In the genomic region with DNA sequence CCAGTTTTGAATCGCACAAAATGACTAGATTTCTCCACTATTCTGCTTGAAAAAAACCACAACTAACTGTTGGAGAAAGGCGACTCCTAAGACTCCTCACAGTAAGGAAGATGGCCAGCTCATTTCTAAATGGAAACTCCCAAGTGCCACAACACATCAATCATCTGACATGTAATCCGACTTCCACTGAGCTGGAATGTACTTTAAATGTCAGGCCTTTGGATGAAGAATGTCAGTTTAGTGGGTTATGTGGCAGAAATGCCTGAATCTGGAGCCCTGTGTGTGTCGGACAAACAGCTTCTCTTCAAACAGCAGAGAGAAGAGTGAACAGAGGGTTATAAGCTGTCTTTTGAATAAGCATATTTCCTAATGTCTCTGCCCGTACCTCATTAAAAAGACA, we compare ENCODE assay signal across 11 mouse cellular contexts. TPM values are rescaled to one million over a fixed set of nuclear protein-coding genes. Genes with fewer than 3 reads are reported as not detected.
DNase-seq lines count a peak whose midpoint lies in the region; ATAC-seq and TF ChIP-seq lines count a peak whose summit lies in the region.
"Had no signal": no experiment of that assay in that cellular context is flagged by ENCODE, and none has a peak within 500 bp of the region (broad histone marks: within the 10 kb centered on the region; RNA-seq: fewer than 3 reads in every experiment).

No protein-coding gene starts in this region.

- DNase-seq in adrenal gland, postnatal 10 days: peak; percentile 45
- DNase-seq in adrenal gland, postnatal 25 days: no peak
- no peak for DNase-seq in hindbrain, embryonic 14.5 days (ENCODE audit: low spot score)
- no peak for DNase-seq in CH12.LX (ENCODE audit: extremely low read depth)
- peak; percentile 49 for DNase-seq in induced T-regulatory cell, adult 2 months (ENCODE audit: low read depth)
- no peak for DNase-seq in right cerebral cortex, postnatal 25 days
- DNase-seq in cerebellum, adult 11-12 months: no peak
- DNase-seq: heart, postnatal 4 days had no signal

- no peak for TF ChIP-seq CTCF in CH12.LX (conservative IDR thresholded peaks at IDR 0.05 in 1 of 2, IDR thresholded peaks at IDR 0.05 in 1 of 2; ENCODE audit: low read depth in 2 of 2, low read length in 2 of 2)

- H3K79me2 ChIP-seq in CH12.LX (replicated peaks; ENCODE audit: control insufficient read depth, extremely low read depth, insufficient read depth, poor library complexity, severe bottlenecking): peaks cover 31% of the 10 kb centered on the region

- no peak for TF ChIP-seq POLR2A in CH12.LX (IDR thresholded peaks at IDR 0.05; ENCODE audit: low read depth, low read length)

- ATAC-seq in hindbrain, embryonic 14.5 days (ENCODE audit: low FRiP score): no peak
- ATAC-seq in hindbrain, embryonic 16.5 days: no peak
- ATAC-seq: lung, postnatal 0 days; midbrain, embryonic 16.5 days had no signal

- no peak for TF ChIP-seq RAD21 in CH12.LX (IDR thresholded peaks at IDR 0.05; ENCODE audit: low read depth, low read length)

- dilution Hi-C loops in CH12.LX (cut with MboI; ENCODE audit: extremely low pct_ligation_motif_present, extremely low pct_unique_long_range_greater_than_20kb, low sequenced_read_pairs): no loop called here

- no peak for TF ChIP-seq EP300 in CH12.LX (IDR thresholded peaks at IDR 0.05; ENCODE audit: low read length)

- no peak overlapping the region for H3K27ac ChIP-seq in hindbrain, embryonic 14.5 days
- no peak overlapping the region for H3K27ac ChIP-seq in hindbrain, embryonic 16.5 days (ENCODE audit: low read depth, low read length)
- H3K27ac ChIP-seq in CH12.LX (ENCODE audit: insufficient read depth, low read depth): no peak overlapping the region

- in situ Hi-C loops in CH12.LX (cut with MboI; ENCODE audit: low pct_ligation_motif_present, low pct_unique_long_range_greater_than_20kb, low sequenced_read_pairs): no loop called here

- H3K4me1 ChIP-seq in hindbrain, embryonic 14.5 days (replicated peaks; ENCODE audit: control insufficient read depth, insufficient read depth, low read length): peaks cover 18% of the 10 kb centered on the region
- peaks cover 16% of the 10 kb centered on the region for H3K4me1 ChIP-seq in hindbrain, embryonic 16.5 days (ENCODE audit: control insufficient read depth, insufficient read depth, low read depth, low read length)
- peaks cover 9 to 57% of the 10 kb centered on the region in 2 experiments for H3K4me1 ChIP-seq in CH12.LX (ENCODE audit: control insufficient read depth in 1 of 2, insufficient read depth in 2 of 2)

- peak overlapping the region; percentile 95; the same call in 1 of the 2 replicates for H3K4me2 ChIP-seq in hindbrain, embryonic 14.5 days (replicated peaks)
- no peak overlapping the region for H3K4me2 ChIP-seq in hindbrain, embryonic 16.5 days (ENCODE audit: low read length)
- H3K4me2 ChIP-seq in CH12.LX (ENCODE audit: insufficient read depth, low read depth, poor library complexity, severe bottlenecking): no peak overlapping the region

- H3K27me3 ChIP-seq in hindbrain, embryonic 14.5 days (ENCODE audit: control insufficient read depth, insufficient read depth, low read length): no peaks in the 10 kb centered on the region
- H3K27me3 ChIP-seq in hindbrain, embryonic 16.5 days (replicated peaks; ENCODE audit: control insufficient read depth, insufficient read depth, low read length): no peaks in the 10 kb centered on the region
- no peaks in the 10 kb centered on the region for H3K27me3 ChIP-seq in CH12.LX (replicated peaks)

- H3K4me3 ChIP-seq in hindbrain, embryonic 14.5 days (replicated peaks; ENCODE audit: low read length): no peak overlapping the region
- H3K4me3 ChIP-seq in hindbrain, embryonic 16.5 days (ENCODE audit: low read length): no peak overlapping the region
- no peak overlapping the region for H3K4me3 ChIP-seq in CH12.LX (replicated peaks in 1 of 3; ENCODE audit: low read depth in 2 of 3, low read length in 2 of 3, poor library complexity in 1 of 3)

- WGBS in hindbrain, embryonic 14.5 days: 67% methylated on average over 5 of the region's 5 CpGs
- WGBS in hindbrain, embryonic 16.5 days: 66% methylated on average over 5 of the region's 5 CpGs

- no peaks in the 10 kb centered on the region for H3K9me3 ChIP-seq in hindbrain, embryonic 14.5 days (ENCODE audit: control insufficient read depth, low read length)
- no peaks in the 10 kb centered on the region for H3K9me3 ChIP-seq in hindbrain, embryonic 16.5 days (ENCODE audit: control insufficient read depth, low read length)
- H3K9me3 ChIP-seq in CH12.LX (replicated peaks; ENCODE audit: low read length): no peaks in the 10 kb centered on the region

- peak overlapping the region; percentile 31; the same call in 1 of the 2 replicates for H3K9ac ChIP-seq in hindbrain, embryonic 14.5 days
- no peak overlapping the region; the same call in 1 of the 2 replicates for H3K9ac ChIP-seq in hindbrain, embryonic 16.5 days (ENCODE audit: low read depth, low read length)
- H3K9ac ChIP-seq in CH12.LX (ENCODE audit: insufficient read depth, low read depth): peak overlapping the region; percentile 97; the same call in 1 of the 2 replicates

- no peaks in the 10 kb centered on the region for H3K36me3 ChIP-seq in hindbrain, embryonic 14.5 days (replicated peaks; ENCODE audit: control insufficient read depth, insufficient read depth)
- no peaks in the 10 kb centered on the region for H3K36me3 ChIP-seq in hindbrain, embryonic 16.5 days (ENCODE audit: control insufficient read depth, insufficient read depth, low read length)
- peaks cover 0 to 3% of the 10 kb centered on the region in 2 experiments for H3K36me3 ChIP-seq in CH12.LX (replicated peaks in 1 of 2; ENCODE audit: control insufficient read depth in 1 of 2, insufficient read depth in 1 of 2, low read length in 1 of 2)

TF ChIP-seq in CH12.LX, 34 proteins besides CTCF, POLR2A, EP300 and RAD21:
- TF ChIP-seq CHD1 (IDR thresholded peaks at IDR 0.05; ENCODE audit: low read depth, low read length) (peak; percentile 7; the same call in 1 of the 2 replicates), POLR2AphosphoS2 (IDR thresholded peaks at IDR 0.05; ENCODE audit: low read depth, low read length) (no peak)

RNA-seq across cellular contexts. Expression of a gene that starts 1.7 kb away (rescaled TPM):
- 10 to 100 TPM; 22.3 to 24.7 TPM for total RNA-seq in adrenal gland, postnatal 10 days (2021)
- 28.8 and 37.2 TPM in 2 replicates for total RNA-seq in adrenal gland, postnatal 25 days (2021)
- polyA plus RNA-seq in hindbrain, embryonic 14.5 days (2014; fragmentation: Nextera tagmentation; extraction: Ambion mirVana): 11.7 and 12.4 TPM in 2 replicates
- 7.8 and 8.9 TPM in 2 replicates for polyA plus RNA-seq in hindbrain, embryonic 16.5 days (2015; fragmentation: Nextera tagmentation; extraction: Ambion mirVana)
- total RNA-seq in CH12.LX (2012; rRNA removed) (8.9 and 9.7 TPM in 2 replicates), CH12.LX (2014; rRNA removed) (9.1 and 9.6 TPM in 2 replicates)
- polyA plus RNA-seq in CH12.LX (2012; ENCODE audit: insufficient read length, low read depth): 7.5 and 7.9 TPM in 2 replicates

Comparison
In these comparisons a context has a peak if more than half of its experiments do, and no peak if none do; other contexts are left out.
1. DNase-seq: peak in adrenal gland, postnatal 10 days (single experiment) and induced T-regulatory cell, adult 2 months (single experiment); none in adrenal gland, postnatal 25 days (single experiment), hindbrain, embryonic 14.5 days (single experiment), CH12.LX (single experiment), right cerebral cortex, postnatal 25 days (single experiment) and cerebellum, adult 11-12 months (single experiment).